Mouse (Mus musculus) myocyte (in vitro differentiated cells): Measurements from ENCODE around the gene Bmp8b. TPM values are rescaled to one million over a fixed set of nuclear protein-coding genes. Genes with fewer than 3 reads are reported as not detected.

Experiments
- H3K27me3 ChIP-seq: one replicate; pipeline ENCODE4 v1.6.1; 2011; ENCODE audit not compliant: control insufficient read depth, insufficient read depth, insufficient read length
- H3K36me3 ChIP-seq: one replicate; pipeline ENCODE4 v1.6.1; 2011; ENCODE audit not compliant: control insufficient read depth, insufficient read depth
- H3K4me2 ChIP-seq: one replicate; pipeline ENCODE4 v1.6.1; 2011; ENCODE audit warnings: low read depth, control low read depth
- H3K4me3 ChIP-seq: one replicate; pipeline ENCODE4 v1.5.1; 2011; ENCODE audit warnings: mild to moderate bottlenecking, control low read depth, moderate library complexity
- H3K79me2 ChIP-seq: one replicate; pipeline ENCODE4 v1.6.1; 2011; ENCODE audit not compliant: control insufficient read depth, insufficient read depth
- H3ac ChIP-seq: one replicate; pipeline ENCODE4 v1.6.1; 2011; ENCODE audit not compliant: control insufficient read depth, insufficient read length
- CEBPB ChIP-seq: IDR thresholded peaks from 2 replicates; pipeline ENCODE4 v1.6.1; 2011; ENCODE audit warnings: mild to moderate bottlenecking, moderate library complexity; ENCODE audit not compliant: poor library complexity, insufficient read depth, severe bottlenecking
- E2F4 ChIP-seq: IDR thresholded peaks from one replicate; pipeline ENCODE4 v1.6.1; 2011; ENCODE audit warnings: mild to moderate bottlenecking, control low read depth, moderate library complexity; ENCODE audit not compliant: insufficient read depth
- MAX ChIP-seq: IDR thresholded peaks from one replicate; pipeline ENCODE4 v1.6.1; 2011; ENCODE audit warnings: low read depth, mild to moderate bottlenecking, control low read depth
- MYOD1 ChIP-seq, 3 experiments: IDR thresholded peaks; one replicate each; pipeline ENCODE4 v1.6.1; 2011; ENCODE audit warnings: control low read depth in 2 of 3, low read depth in 2 of 3, mild to moderate bottlenecking in 2 of 3, moderate library complexity in 1 of 3; ENCODE audit not compliant: insufficient read length in 2 of 3, control insufficient read depth in 1 of 3
- MYOG ChIP-seq, 3 experiments: IDR thresholded peaks; one replicate each; pipeline ENCODE4 v1.6.1; 2011; ENCODE audit warnings: control low read depth in 2 of 3, low read depth in 2 of 3, mild to moderate bottlenecking in 2 of 3; ENCODE audit not compliant: insufficient read length in 2 of 3, control insufficient read depth in 1 of 3, insufficient read depth in 1 of 3
- POLR2A ChIP-seq: IDR thresholded peaks from one replicate; pipeline ENCODE4 v1.6.1; 2011; ENCODE audit warnings: low read depth, mild to moderate bottlenecking, control low read depth, moderate library complexity; ENCODE audit not compliant: insufficient read length
- POLR2AphosphoS2 ChIP-seq: IDR thresholded peaks from one replicate; pipeline ENCODE4 v1.6.1; 2011; ENCODE audit warnings: low read depth, control low read depth; ENCODE audit not compliant: insufficient read length
- REST ChIP-seq: IDR thresholded peaks from one replicate; pipeline ENCODE4 v1.6.1; 2011; ENCODE audit warnings: mild to moderate bottlenecking, control low read depth, moderate library complexity; ENCODE audit not compliant: insufficient read depth, insufficient read length
- SRF ChIP-seq: IDR thresholded peaks from one replicate; pipeline ENCODE4 v1.6.1; 2011; ENCODE audit warnings: low read depth; ENCODE audit not compliant: control insufficient read depth, insufficient read length
- TCF12 ChIP-seq: IDR thresholded peaks from one replicate; pipeline ENCODE4 v1.6.1; 2011; ENCODE audit warnings: mild to moderate bottlenecking, control low read depth; ENCODE audit not compliant: poor library complexity, insufficient read depth, severe bottlenecking
- TCF3 ChIP-seq: IDR thresholded peaks from one replicate; pipeline ENCODE4 v1.6.1; 2011; ENCODE audit warnings: low read depth, control low read depth; ENCODE audit not compliant: insufficient read length
- USF1 ChIP-seq: IDR thresholded peaks from one replicate; pipeline ENCODE4 v1.6.1; 2011; ENCODE audit warnings: low read depth, mild to moderate bottlenecking, control low read depth, moderate library complexity
- polyA plus RNA-seq: library from polyadenylated mRNA; unstranded; fragments of >200 nt; fragmentation: generic; extraction: Trizol; gene quantifications from one replicate; pipeline ENCODE4 v1.2.1, GENCODE M21; 2012; ENCODE audit warnings: missing spikeins

The Bmp8b gene
- polyA plus RNA-seq, 1 experiment = 0.02 TPM

DNA sequence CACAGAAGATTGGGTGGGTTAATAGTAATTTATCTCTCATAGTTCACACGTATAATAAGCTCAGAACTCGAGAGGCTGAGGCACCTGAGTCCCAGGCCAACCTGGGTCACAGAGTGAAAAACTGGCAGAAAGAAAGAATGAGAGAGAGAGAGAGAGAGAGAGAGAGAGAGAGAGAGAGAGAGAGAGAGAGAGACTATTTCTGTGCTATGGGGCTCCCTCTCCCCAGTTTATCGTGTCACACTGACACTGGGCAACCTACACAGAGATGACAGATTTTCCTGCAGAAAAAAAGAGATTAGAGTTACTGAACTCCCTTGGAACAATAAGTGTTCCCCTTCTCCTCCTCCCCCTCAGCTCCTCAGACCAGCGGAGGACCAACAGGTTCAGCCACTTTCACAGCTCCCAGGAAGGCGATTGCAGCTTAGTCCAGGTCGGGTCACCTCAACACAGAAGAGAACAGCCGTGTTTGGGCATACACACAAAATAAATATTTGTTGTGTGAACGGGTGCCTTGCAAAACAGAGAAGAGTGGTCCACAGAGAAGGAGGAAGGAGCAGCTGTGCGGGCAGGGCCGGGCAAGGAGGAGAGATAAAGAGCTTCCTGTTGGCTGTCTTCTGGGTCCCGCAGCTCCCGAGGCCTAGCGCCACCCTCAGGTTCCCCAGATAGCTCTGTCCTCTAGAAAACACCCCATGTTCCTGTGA, 33.5 kb upstream of the Bmp8b start:
- Histone ChIP-seq H3K4me3 (no peak overlapping the region), H3K4me2 (peak overlapping the region; percentile 55), H3K79me2 (no peaks in the 10 kb centered on the region), H3K36me3 (no peaks in the 10 kb centered on the region), H3ac (no peak overlapping the region), H3K27me3 (peaks cover 12% of the 10 kb centered on the region)
- TF ChIP-seq POLR2A (no peak), TCF3 (no peak), USF1 (no peak), SRF (no peak), POLR2AphosphoS2 (no peak), MYOD1 (IDR thresholded peaks at IDR 0.05; ENCODE audit: control insufficient read depth in 1 of 3, insufficient read length in 2 of 3, low read depth in 2 of 3) (peak in 2 of 3 experiments; percentile 3 to 30), E2F4 (no peak), MYOG (IDR thresholded peaks at IDR 0.05; ENCODE audit: control insufficient read depth in 1 of 3, insufficient read depth in 1 of 3, insufficient read length in 2 of 3, low read depth in 2 of 3) (peak in 1 of 3 experiments; percentile 60)

DNA sequence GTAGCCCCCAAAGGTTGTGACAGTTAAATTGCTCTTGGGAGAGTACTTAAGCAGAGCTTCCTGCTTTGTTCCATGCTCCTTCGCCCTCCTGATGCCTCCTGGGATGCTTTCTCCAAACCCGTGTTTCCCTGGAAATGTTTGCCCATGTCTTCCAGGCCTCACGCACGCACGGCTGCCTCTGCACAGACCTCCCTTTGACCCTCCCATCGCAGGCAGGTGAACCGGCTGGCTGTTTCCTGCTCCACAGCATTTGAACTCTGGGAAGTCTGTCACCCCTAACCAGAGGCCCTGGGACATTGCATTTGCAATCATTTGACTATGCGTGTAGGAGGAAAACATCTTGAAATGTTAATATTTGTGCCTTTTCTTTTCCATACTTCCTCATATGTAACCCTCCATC, 28.0 kb upstream of the Bmp8b start:
- no peak overlapping the region for H3ac ChIP-seq
- H3K27me3 ChIP-seq = peaks cover 25% of the 10 kb centered on the region
- no peak overlapping the region for H3K4me3 ChIP-seq
- no peaks in the 10 kb centered on the region for H3K36me3 ChIP-seq
- no peaks in the 10 kb centered on the region for H3K79me2 ChIP-seq
- TF ChIP-seq POLR2A = no peak
- no peak overlapping the region for H3K4me2 ChIP-seq

DNA sequence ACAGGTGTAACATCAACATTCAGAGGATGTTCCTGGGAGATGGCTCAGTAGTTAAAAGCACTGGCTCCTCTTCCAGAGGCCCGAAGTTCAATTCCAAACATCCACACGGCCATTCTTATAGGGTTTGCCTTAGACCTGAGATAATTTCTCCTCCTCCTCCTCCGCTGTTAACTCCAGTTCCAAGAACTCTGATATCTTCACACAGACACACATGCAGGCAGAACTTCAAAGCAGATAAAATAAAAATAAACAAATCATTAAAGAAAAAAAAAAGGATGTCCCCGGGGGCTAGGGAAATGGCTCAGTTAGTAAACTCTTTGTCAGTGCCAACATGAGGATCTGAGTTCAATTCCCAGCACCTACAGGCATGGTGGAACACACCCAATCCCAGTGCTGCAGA, 26.7 kb upstream of the Bmp8b start:
- H3ac ChIP-seq = no peak overlapping the region
- peaks cover 25% of the 10 kb centered on the region for H3K27me3 ChIP-seq

DNA sequence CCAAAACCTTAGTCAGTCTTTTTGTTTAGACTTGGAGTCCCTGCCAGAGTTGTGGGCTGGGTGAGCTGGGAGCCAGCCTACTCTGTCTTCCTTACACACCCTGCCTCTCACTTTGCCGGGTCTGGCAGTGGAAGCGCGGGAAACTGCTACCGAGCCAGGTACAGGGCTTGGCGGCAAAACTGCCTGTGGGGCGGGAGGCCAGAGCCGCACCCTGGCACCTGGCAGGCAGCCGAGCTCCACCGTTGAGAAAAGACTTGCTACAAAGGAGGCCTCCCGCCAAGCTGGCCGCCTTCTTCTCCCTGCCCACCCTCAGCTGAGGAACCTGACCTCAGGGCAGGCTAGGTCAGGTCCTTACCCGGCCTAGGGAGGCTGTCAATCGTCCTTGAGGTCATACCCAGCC, 24.2 kb upstream of the Bmp8b start:
- Histone ChIP-seq H3K36me3 (no peaks in the 10 kb centered on the region), H3ac (no peak overlapping the region), H3K79me2 (no peaks in the 10 kb centered on the region), H3K4me2 (no peak overlapping the region), H3K4me3 (no peak overlapping the region), H3K27me3 (peaks cover 13% of the 10 kb centered on the region)
- no peak for TF ChIP-seq MYOD1 (IDR thresholded peaks at IDR 0.05; ENCODE audit: control insufficient read depth in 1 of 3, insufficient read length in 2 of 3, low read depth in 2 of 3)
- no peak for TF ChIP-seq MYOG (IDR thresholded peaks at IDR 0.05; ENCODE audit: control insufficient read depth in 1 of 3, insufficient read depth in 1 of 3, insufficient read length in 2 of 3, low read depth in 2 of 3)
- no peak for TF ChIP-seq REST
- TF ChIP-seq USF1 = no peak
- TF ChIP-seq POLR2A = no peak

More for the DNA sequence above, 26.7 kb upstream of the Bmp8b start:
- H3K79me2 ChIP-seq = no peaks in the 10 kb centered on the region
- H3K36me3 ChIP-seq = no peaks in the 10 kb centered on the region
- H3K4me2 ChIP-seq = no peak overlapping the region
- H3K4me3 ChIP-seq = no peak overlapping the region
- TF ChIP-seq MYOG (IDR thresholded peaks at IDR 0.05; ENCODE audit: control insufficient read depth in 1 of 3, insufficient read depth in 1 of 3, insufficient read length in 2 of 3, low read depth in 2 of 3) (no peak), CEBPB (no peak), TCF3 (no peak), POLR2A (no peak), REST (no peak), MYOD1 (IDR thresholded peaks at IDR 0.05; ENCODE audit: control insufficient read depth in 1 of 3, insufficient read length in 2 of 3, low read depth in 2 of 3) (no peak), MAX (no peak), TCF12 (no peak), SRF (no peak), E2F4 (no peak), USF1 (no peak), POLR2AphosphoS2 (no peak)

DNA sequence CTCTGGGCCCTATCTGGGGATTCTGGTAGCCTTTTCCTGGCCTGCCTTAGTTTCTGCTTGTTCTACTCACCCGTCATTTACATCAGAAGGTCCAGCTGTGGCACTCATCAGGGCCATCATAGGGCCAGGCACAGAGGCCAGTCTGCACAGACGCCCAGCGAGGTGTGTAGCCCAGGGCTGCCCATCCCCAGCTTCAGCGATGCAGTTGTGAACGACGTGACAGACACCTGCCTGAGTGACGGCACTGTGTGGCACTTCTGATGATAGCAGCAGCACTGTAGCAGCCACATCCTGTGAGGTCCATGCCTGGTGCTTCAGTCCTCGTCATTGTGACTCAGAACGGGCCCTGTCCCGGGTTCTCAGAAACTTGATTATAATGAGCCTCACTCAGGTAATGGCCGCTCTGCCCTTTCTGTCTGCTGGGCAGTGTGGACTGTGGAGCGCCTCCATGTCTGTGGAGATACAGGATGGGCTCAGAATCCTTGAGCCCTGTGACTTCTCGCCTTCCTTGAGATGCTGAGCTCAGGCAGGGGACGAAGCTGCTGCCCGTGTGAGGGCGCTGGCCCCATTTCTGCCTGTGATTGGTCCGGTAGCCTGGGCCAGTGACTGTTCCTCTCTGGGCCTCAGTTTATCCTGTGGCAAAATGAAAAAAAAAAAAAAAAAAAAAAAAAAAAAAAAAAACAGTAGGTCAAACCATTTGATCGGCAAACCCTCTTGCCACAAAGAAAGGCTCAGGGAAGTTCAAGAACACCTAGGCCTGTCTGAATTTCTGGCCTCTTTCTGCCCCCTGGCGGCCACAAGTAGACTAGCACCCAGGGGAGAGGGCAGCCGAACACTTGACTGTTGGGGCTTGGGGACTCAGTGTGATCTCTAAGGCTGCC, 22.4 kb upstream of the Bmp8b start:
- no peak overlapping the region for H3K4me3 ChIP-seq
- no peak overlapping the region for H3K4me2 ChIP-seq
- no peaks in the 10 kb centered on the region for H3K79me2 ChIP-seq
- H3K36me3 ChIP-seq = no peaks in the 10 kb centered on the region
- peaks cover 13% of the 10 kb centered on the region for H3K27me3 ChIP-seq
- no peak for TF ChIP-seq TCF12
- no peak for TF ChIP-seq REST
- TF ChIP-seq USF1 = no peak
- TF ChIP-seq TCF3 = no peak
- TF ChIP-seq MYOG (IDR thresholded peaks at IDR 0.05; ENCODE audit: control insufficient read depth in 1 of 3, insufficient read depth in 1 of 3, insufficient read length in 2 of 3, low read depth in 2 of 3) = no peak
- no peak for TF ChIP-seq POLR2A
- TF ChIP-seq CEBPB = no peak
- TF ChIP-seq POLR2AphosphoS2 = no peak
- no peak for TF ChIP-seq MYOD1 (IDR thresholded peaks at IDR 0.05; ENCODE audit: control insufficient read depth in 1 of 3, insufficient read length in 2 of 3, low read depth in 2 of 3)
- TF ChIP-seq MAX = no peak
- no peak for TF ChIP-seq SRF
- H3ac ChIP-seq = no peak overlapping the region
